Mouse (Mus musculus) kidney, adult 2 months (tissue): ENCODE results near the gene Dmrtc2. TPM values are rescaled to one million over a fixed set of nuclear protein-coding genes. Genes with fewer than 3 reads are reported as not detected.

Experiments
- DNase-seq: peaks from one replicate; pipeline ENCODE4 v3.0.0; 2021
- H3K27ac ChIP-seq: fragments of 200-500 bp; 2 replicates; pipeline ENCODE4 v1.5.1; 2012; ENCODE audit warnings: low read depth, low read length, control low read depth, inconsistent platforms; ENCODE audit not compliant: insufficient read depth
- H3K27me3 ChIP-seq: fragments of 200-500 bp; replicated peaks from 2 replicates; pipeline ENCODE4 v1.6.1; 2012; ENCODE audit warnings: mild to moderate bottlenecking, moderate library complexity, low read length, inconsistent platforms; ENCODE audit not compliant: control insufficient read depth, insufficient read depth
- H3K36me3 ChIP-seq: fragments of 200-500 bp; 2 replicates; pipeline ENCODE4 v1.6.1; 2012; ENCODE audit warnings: mild to moderate bottlenecking, moderate library complexity, low read length, inconsistent platforms; ENCODE audit not compliant: control insufficient read depth, insufficient read depth
- H3K4me1 ChIP-seq: fragments of 200-500 bp; 2 replicates; pipeline ENCODE4 v1.6.1; 2011; ENCODE audit warnings: low read length; ENCODE audit not compliant: control insufficient read depth, insufficient read depth
- H3K4me3 ChIP-seq: fragments of 200-500 bp; 2 replicates; pipeline ENCODE4 v1.5.1; 2011; ENCODE audit warnings: mild to moderate bottlenecking, low read depth, low read length, control low read depth; ENCODE audit not compliant: insufficient read depth
- CTCF ChIP-seq: fragments of 200-500 bp; conservative IDR thresholded peaks from 2 replicates; pipeline ENCODE4 v1.5.1; 2011; ENCODE audit warnings: low read depth, mild to moderate bottlenecking, control low read depth, low read length, moderate library complexity, mixed read lengths; ENCODE audit not compliant: insufficient read depth, insufficient read length
- POLR2A ChIP-seq: fragments of 200-500 bp; IDR thresholded peaks from one replicate; pipeline ENCODE4 v1.6.1; 2011; ENCODE audit warnings: low read depth, low read length, control low read depth
- WGBS: fragments of 180-500 bp; shearing (Covaris S2); methylation state at CpG from one replicate; pipeline ENCODE4 v1.1.7; 2018; 5-methylcytosine and 5-hydroxymethylcytosine counted together
- polyA plus RNA-seq: library from polyadenylated mRNA; depleted of rRNA; stranded (reverse); fragments of >200 nt; gene quantifications from 2 replicates; pipeline ENCODE4 v1.2.3, GENCODE M21; 2012

Gene Dmrtc2
- polyA plus RNA-seq, 1 experiment: not detected

DNA sequence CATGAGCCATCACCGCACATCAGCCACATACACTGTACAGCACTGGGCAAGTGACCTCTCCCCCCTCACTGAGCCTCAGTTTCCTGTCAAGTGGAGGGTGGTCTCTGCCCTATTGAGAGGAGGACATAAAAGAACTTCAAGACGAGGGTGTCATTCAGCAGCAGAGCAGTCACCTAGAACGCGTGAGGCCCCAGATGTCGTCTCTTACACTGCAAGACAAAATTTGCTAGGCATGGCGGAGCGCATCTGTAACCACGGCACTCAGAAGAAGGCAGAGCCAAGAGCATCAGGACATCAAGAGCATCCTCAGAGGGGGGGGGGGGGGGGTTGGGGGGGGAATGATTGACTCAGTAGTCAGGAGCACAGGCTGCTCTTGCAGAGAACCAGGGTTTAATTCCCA, 26.4 kb downstream of the Dmrtc2 start:
- WGBS: 69% methylated on average over 8 of the region's 8 CpGs
- no peak for DNase-seq
- TF ChIP-seq POLR2A (no peak), CTCF (no peak)

DNA sequence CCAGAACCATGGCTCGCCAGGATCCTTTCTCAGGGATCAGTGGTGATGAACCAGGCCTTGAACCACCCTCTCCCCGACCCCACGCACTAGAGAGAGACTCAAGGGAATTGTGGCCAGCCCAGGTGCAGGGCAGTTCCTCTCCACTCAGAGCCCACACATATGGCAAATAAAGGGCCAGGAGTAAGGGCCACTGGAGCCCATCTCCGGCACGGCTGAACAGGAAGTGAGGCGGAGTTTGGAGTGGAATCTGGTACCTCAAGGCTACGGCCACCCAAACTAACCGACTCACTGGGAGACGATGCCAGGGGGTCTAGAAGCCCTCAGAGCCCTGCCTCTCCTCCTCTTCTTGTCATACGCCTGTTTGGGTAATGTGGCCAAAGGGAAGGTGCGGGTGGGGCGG, 27.4 kb downstream of the Dmrtc2 start, which contains the start of gene Cd79a:
Cd79a (plus strand) TSS at position 158 of the 400 bp plus-strand sequence.
- whole genome bisulfite sequencing: 66% methylated on average over 12 of the region's 12 CpGs
- Histone ChIP-seq H3K27me3 (no peaks in the 10 kb centered on the region), H3K4me3 (no peak within 1 kb of the TSS), H3K4me1 (no peaks in the 10 kb centered on the region), H3K27ac (no peak within 1 kb of the TSS), H3K36me3 (no peaks in the 10 kb centered on the region)
- DNase-seq: no peak
- no peak for TF ChIP-seq CTCF
- TF ChIP-seq POLR2A: no peak

More for the DNA sequence above, 26.4 kb downstream of the Dmrtc2 start:
- H3K36me3 ChIP-seq: no peaks in the 10 kb centered on the region
- no peaks in the 10 kb centered on the region for H3K4me1 ChIP-seq
- H3K4me3 ChIP-seq: no peak overlapping the region
- H3K27ac ChIP-seq: no peak overlapping the region
- no peaks in the 10 kb centered on the region for H3K27me3 ChIP-seq

DNA sequence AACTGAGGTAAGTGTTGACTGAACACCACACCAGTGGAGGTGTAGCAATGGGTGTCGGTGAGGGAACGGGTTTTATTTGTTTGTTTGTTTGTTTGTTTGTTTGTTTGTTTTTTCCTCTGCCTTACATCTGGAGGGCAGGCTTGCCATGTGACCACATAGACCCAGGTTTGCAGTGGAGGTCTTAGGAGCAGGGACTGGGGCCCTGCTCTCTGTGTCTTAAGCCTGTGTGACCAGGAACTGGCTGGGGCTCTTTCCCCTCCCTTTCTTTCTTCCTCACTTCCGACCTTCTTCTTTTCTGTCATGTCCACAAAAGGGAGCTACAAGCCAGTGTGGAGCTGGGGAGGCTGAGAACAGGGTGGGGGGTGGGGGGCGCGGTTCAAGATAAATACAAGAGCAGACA, 28.1 kb downstream of the Dmrtc2 start:
- no peaks in the 10 kb centered on the region for H3K27me3 ChIP-seq
- TF ChIP-seq POLR2A (no peak), CTCF (no peak)
- H3K4me1 ChIP-seq: 0 out of 2 replicates have a peak, but pooled peaks cover 2% of the 10 kb centered on the region
- 76% methylated on average over 5 of the region's 5 CpGs for WGBS
- no peak overlapping the region for H3K4me3 ChIP-seq
- H3K27ac ChIP-seq: no peak overlapping the region
- H3K36me3 ChIP-seq: no peaks in the 10 kb centered on the region
- no peak for DNase-seq

DNA sequence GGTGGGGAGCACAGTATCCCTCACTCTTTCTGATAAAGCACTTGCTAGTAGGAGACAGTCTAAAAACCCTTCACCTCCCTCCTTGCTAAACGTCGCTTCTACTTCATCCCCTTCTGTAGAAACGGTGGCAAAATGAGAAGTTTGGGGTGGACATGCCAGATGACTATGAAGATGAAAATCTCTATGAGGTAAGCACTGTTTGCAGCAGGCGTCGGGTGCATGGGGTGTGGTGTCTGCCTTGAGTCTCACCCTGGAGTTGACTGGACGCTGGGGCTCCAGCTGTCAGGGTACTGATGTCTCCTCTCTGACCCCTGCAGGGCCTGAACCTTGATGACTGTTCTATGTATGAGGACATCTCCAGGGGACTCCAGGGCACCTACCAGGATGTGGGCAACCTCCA, 31.3 kb downstream of the Dmrtc2 start:
- H3K4me1 ChIP-seq: peaks cover 5% of the 10 kb centered on the region; the same call in 1 of the 2 replicates
- no peak for DNase-seq
- H3K27ac ChIP-seq: no peak overlapping the region
- WGBS: 74% methylated on average over 6 of the region's 6 CpGs
- no peak overlapping the region for H3K4me3 ChIP-seq
- H3K36me3 ChIP-seq: no peaks in the 10 kb centered on the region
- H3K27me3 ChIP-seq: no peaks in the 10 kb centered on the region
- TF ChIP-seq CTCF: no peak
- no peak for TF ChIP-seq POLR2A

DNA sequence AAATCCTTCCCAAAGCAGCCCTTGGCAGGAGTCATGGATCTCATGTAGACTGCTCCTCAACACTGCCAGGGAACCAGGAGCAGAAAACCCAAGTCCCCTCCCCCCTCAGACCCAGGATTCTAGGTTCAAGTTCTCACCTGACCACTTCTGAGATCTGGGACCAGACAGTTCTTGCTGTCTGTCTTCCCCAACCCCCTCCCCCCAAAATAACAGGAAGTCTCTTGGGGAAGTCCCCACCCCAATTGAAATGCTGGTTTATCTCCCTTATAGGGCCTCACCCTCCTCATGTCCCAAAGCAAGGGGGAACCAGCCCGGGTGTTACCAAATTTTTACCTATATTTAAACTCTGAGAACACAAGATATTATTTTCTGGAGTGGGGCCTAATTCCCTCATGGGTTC, 32.0 kb downstream of the Dmrtc2 start:
- no peak overlapping the region for H3K4me3 ChIP-seq
- TF ChIP-seq POLR2A (no peak), CTCF (no peak)
- peaks cover 5% of the 10 kb centered on the region; the same call in 1 of the 2 replicates for H3K4me1 ChIP-seq
- H3K27ac ChIP-seq: no peak overlapping the region
- no peaks in the 10 kb centered on the region for H3K27me3 ChIP-seq
- no peak for DNase-seq
- 55% methylated on average over 1 of the region's 1 CpGs for WGBS
- no peaks in the 10 kb centered on the region for H3K36me3 ChIP-seq

DNA sequence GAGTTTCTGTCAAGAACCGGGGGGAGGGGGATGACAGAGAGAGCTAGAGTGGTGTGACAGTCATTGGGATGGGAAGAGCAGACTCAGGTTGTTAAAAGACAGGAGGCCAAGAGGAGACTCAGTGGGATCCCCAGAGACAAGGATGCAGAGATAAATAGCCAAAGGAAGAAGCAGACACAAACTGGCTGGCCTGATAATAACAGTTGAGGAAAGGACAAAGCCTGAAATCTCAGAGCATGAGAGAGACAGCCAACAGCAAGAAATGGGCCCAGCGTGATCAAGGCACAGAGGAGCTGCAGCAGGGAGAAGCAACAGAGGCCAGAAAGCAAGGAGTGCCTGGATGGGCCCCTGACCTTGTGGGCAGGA, 32.4 kb downstream of the Dmrtc2 start:
- no peaks in the 10 kb centered on the region for H3K27me3 ChIP-seq
- no peak for DNase-seq
- no peak for TF ChIP-seq POLR2A
- no peak for TF ChIP-seq CTCF

DNA sequence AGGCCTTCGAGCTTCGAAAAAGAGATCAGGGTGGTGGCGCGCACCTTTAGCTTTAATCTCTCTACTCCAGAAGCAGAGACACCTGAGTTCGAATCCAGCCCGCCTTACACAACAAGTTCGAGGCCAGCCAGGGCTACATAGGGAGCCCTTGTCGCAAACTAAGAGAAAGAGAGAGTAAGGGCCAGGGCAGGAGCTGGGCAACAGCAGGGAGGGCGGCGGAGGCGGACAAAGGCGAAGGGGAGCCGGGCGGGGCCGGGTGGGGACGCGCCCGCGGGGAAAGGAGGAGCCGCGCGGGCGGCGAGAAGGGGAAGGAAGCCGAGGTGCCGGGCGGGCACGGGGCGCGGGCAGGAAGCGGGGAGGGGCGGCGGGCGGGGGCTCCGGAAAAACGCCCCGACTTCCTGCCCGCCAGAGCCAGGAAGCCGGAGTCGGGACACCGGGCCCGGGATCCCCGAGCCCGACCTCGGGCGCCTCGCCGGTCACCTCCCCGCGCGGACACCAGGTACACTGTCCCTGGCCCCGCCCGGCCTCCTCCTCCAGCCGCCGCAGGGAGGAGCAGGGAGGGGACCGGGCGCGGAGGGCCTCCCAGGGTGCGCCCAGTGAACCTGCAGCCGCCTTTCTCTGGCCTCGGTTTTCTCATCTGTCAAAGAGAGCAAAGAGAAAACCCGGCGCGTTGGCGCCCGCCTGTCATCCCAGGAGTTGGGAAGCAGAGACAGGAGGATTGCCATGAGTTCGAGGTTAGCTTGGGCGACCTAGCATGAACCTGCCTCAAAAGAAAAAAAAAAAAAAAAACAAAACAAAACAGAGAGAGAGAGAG, 33.0 kb downstream of the Dmrtc2 start, which contains the start of gene Arhgef1:
Arhgef1 (plus strand) TSS at position 283 of the 814 bp plus-strand sequence.
- peak; percentile 84 for DNase-seq
- Histone ChIP-seq H3K27ac (peak within 1 kb of the TSS; percentile 86), H3K4me3 (peak within 1 kb of the TSS; percentile 76), H3K27me3 (no peaks in the 10 kb centered on the region), H3K4me1 (peaks cover 5% of the 10 kb centered on the region; the same call in 1 of the 2 replicates), H3K36me3 (no peaks in the 10 kb centered on the region)
- TF ChIP-seq POLR2A (no peak), CTCF (no peak)
- 4% methylated on average over 61 of the region's 68 CpGs for WGBS

More for the DNA sequence above, 32.4 kb downstream of the Dmrtc2 start:
- WGBS: 66% methylated on average over 2 of the region's 2 CpGs
- peak overlapping the region; percentile 76 for H3K4me3 ChIP-seq
- H3K4me1 ChIP-seq: peaks cover 5% of the 10 kb centered on the region; the same call in 1 of the 2 replicates
- no peaks in the 10 kb centered on the region for H3K36me3 ChIP-seq
- peak overlapping the region; percentile 86 for H3K27ac ChIP-seq
